In the genomic region with DNA sequence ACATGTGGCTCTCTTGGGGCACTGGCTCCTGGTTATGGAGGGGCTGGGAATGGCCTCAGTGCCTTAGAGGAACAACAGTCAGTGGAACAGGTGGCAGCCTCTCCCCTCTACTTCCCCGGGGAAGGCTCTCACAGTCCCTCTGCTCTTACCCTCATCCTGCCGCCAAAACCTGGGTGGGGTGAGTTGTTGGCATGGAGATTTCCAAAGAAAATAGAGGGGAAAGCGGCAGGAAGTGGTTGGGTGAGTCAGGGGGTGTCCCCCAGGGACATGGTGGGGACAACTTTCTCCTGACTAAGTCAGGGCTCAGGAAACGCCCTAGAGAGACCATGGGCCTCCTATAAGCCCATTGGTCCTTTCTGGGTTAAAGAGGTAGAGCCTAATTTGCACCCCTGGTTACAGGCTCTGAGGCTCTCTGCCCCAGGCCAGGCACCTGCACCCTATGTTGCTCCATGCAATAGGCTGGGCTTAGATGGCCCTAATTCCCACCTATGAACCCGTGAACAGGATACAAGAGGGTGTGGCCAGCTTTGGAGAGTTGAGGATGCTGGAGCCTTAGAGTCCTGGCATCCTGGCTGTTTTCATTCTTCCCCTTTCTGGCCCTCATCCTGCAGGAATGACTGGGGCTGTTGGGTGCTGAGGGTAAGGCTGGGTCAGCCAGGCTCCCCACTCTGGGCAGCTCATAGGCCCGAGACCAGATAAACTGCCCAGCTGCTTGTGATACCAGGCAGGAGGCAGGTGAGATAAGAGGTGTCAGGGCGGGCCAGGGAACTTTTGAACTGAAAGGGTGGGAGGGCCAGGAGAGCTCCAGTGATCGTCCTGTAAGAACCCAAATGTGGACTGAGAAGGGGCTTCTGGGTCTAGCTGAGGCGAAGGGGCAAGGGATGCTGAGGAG, we compare ENCODE assay signal across 13 mouse cellular contexts. TPM values are rescaled to one million over a fixed set of nuclear protein-coding genes. Genes with fewer than 3 reads are reported as not detected.
DNase-seq lines count a peak whose midpoint lies in the region; ATAC-seq lines count a peak whose summit lies in the region.
"Had no signal": no experiment of that assay in that cellular context is flagged by ENCODE, and none has a peak within 500 bp of the region (broad histone marks: within the 10 kb centered on the region; RNA-seq: fewer than 3 reads in every experiment).

No protein-coding gene starts in this region.

- H3K27ac ChIP-seq in heart, embryonic 13.5 days (replicated peaks) = no peak overlapping the region
- H3K27ac ChIP-seq in heart, embryonic 15.5 days = no peak overlapping the region
- peak overlapping the region; percentile 94 for H3K27ac ChIP-seq in liver, embryonic 16.5 days (ENCODE audit: low read length)
- H3K27ac ChIP-seq: midbrain, embryonic 10.5 days had no signal

- no peak for ATAC-seq in heart, embryonic 13.5 days (ENCODE audit: extremely low read depth, insufficient number of reproducible peaks, low FRiP score, low TSS enrichment)
- ATAC-seq in heart, embryonic 15.5 days (replicated peaks; ENCODE audit: insufficient number of reproducible peaks, insufficient read depth, low FRiP score, low read depth) = no peak
- peak; percentile 89 for ATAC-seq in liver, embryonic 16.5 days (ENCODE audit: low read depth)
- ATAC-seq in monocyte, adult 5-6 weeks (replicated peaks; ENCODE audit: insufficient number of reproducible peaks, low FRiP score, low TSS enrichment, poor library complexity, severe bottlenecking) = no peak
- ATAC-seq: hindbrain, embryonic 16.5 days had no signal

- intact Hi-C loops in heart, postnatal 14 days (cut with DNase I) = loop anchor here (5.0 kb wide), 1 partner anchor 92 kb away; no protein-coding TSS in a partner anchor

- H3K36me3 ChIP-seq in heart, embryonic 13.5 days = no peaks in the 10 kb centered on the region
- H3K36me3 ChIP-seq in heart, embryonic 15.5 days = no peaks in the 10 kb centered on the region
- no peaks in the 10 kb centered on the region; the same call in 1 of the 2 replicates for H3K36me3 ChIP-seq in liver, embryonic 16.5 days (ENCODE audit: control insufficient read depth, insufficient read depth)
- H3K36me3 ChIP-seq: midbrain, embryonic 10.5 days had no signal

- peaks cover 26% of the 10 kb centered on the region for H3K27me3 ChIP-seq in heart, embryonic 13.5 days (replicated peaks)
- no peaks in the 10 kb centered on the region for H3K27me3 ChIP-seq in heart, embryonic 15.5 days
- no peaks in the 10 kb centered on the region for H3K27me3 ChIP-seq in liver, embryonic 16.5 days (ENCODE audit: control insufficient read depth, insufficient read depth, low read depth, low read length)

- H3K4me2 ChIP-seq in heart, embryonic 13.5 days = peak overlapping the region; percentile 53
- H3K4me2 ChIP-seq in heart, embryonic 15.5 days = peak overlapping the region; percentile 42
- peak overlapping the region; percentile 71 for H3K4me2 ChIP-seq in liver, embryonic 16.5 days (ENCODE audit: low read depth, low read length)

- no peaks in the 10 kb centered on the region for H3K9me3 ChIP-seq in heart, embryonic 13.5 days
- no peaks in the 10 kb centered on the region for H3K9me3 ChIP-seq in heart, embryonic 15.5 days (replicated peaks)
- H3K9me3 ChIP-seq in liver, embryonic 16.5 days (replicated peaks; ENCODE audit: control insufficient read depth, low read length) = no peaks in the 10 kb centered on the region
- H3K9me3 ChIP-seq: midbrain, embryonic 10.5 days had no signal

- 47% methylated on average over 9 of the region's 9 CpGs for WGBS in heart, embryonic 13.5 days
- WGBS in heart, embryonic 15.5 days = 53% methylated on average over 9 of the region's 9 CpGs
- WGBS in liver, embryonic 16.5 days (ENCODE audit: insufficient replicate concordance) = 30% methylated on average over 9 of the region's 9 CpGs

- no peak overlapping the region for H3K9ac ChIP-seq in heart, embryonic 13.5 days
- no peak overlapping the region for H3K9ac ChIP-seq in heart, embryonic 15.5 days
- H3K9ac ChIP-seq in liver, embryonic 16.5 days (ENCODE audit: low read depth, low read length) = peak overlapping the region; percentile 65

- DNase-seq in heart, postnatal 14 days = no peak
- peak; percentile 70 for DNase-seq in NIH3T3 (ENCODE audit: low read depth)
- DNase-seq in adrenal gland, adult 18-20 months (ENCODE audit: low spot score in 2 of 2) = no peak
- DNase-seq in frontal cortex, postnatal 14 days (ENCODE audit: low spot score in 2 of 2) = no peak
- DNase-seq: cerebellum, postnatal 25 days had no signal

- H3K4me1 ChIP-seq in heart, embryonic 13.5 days = peaks cover 90% of the 10 kb centered on the region
- H3K4me1 ChIP-seq in heart, embryonic 15.5 days (replicated peaks) = peaks cover 70% of the 10 kb centered on the region
- H3K4me1 ChIP-seq in liver, embryonic 16.5 days (ENCODE audit: control insufficient read depth, low read depth, low read length) = peaks cover 78% of the 10 kb centered on the region

- H3K4me3 ChIP-seq in heart, embryonic 13.5 days = peak overlapping the region; percentile 35; the same call in 1 of the 2 replicates
- peak overlapping the region; percentile 26 for H3K4me3 ChIP-seq in heart, embryonic 15.5 days
- H3K4me3 ChIP-seq in liver, embryonic 16.5 days (ENCODE audit: low read depth, low read length) = peak overlapping the region; percentile 56
- H3K4me3 ChIP-seq: midbrain, embryonic 10.5 days had no signal

RNA-seq across cellular contexts. Expression of gene Aqp1, which starts 2.9 kb away (rescaled TPM):
- 26.9 and 27.4 TPM in 2 replicates for polyA plus RNA-seq in heart, embryonic 13.5 days (2015; fragmentation: Nextera tagmentation; extraction: Ambion mirVana)
- total RNA-seq in heart, postnatal 14 days (2021) = 100 to 1,000 TPM; 397 to 446 TPM
- 42.8 and 51.1 TPM in 2 replicates for polyA plus RNA-seq in heart, embryonic 15.5 days (2015; fragmentation: Nextera tagmentation; extraction: Ambion mirVana)
- 75.9 and 78.9 TPM in 2 replicates for polyA plus RNA-seq in liver, embryonic 16.5 days (2015; fragmentation: Nextera tagmentation; extraction: Ambion mirVana)
- 2.6 TPM in 1 of 3 replicates, not detected in the others for total RNA-seq in monocyte, adult 5-6 weeks (2017)
- 100 to 1,000 TPM in 1 of 2 experiments, 10 to 100 TPM in 1; 41.5 to 104 TPM for total RNA-seq in adrenal gland, adult 18-20 months (2021)
- total RNA-seq: CH12.LX had no signal

RNA-seq across cellular contexts. Expression of gene Ghrhr, which starts 36.9 kb away (rescaled TPM):
- not detected in 2 replicates for polyA plus RNA-seq in heart, embryonic 13.5 days (2015; fragmentation: Nextera tagmentation; extraction: Ambion mirVana)
- total RNA-seq in heart, postnatal 14 days (2021) = not detected
- polyA plus RNA-seq in heart, embryonic 15.5 days (2015; fragmentation: Nextera tagmentation; extraction: Ambion mirVana) = not detected in 2 replicates
- not detected in 2 replicates for polyA plus RNA-seq in liver, embryonic 16.5 days (2015; fragmentation: Nextera tagmentation; extraction: Ambion mirVana)
- not detected in 3 replicates for total RNA-seq in monocyte, adult 5-6 weeks (2017)
- total RNA-seq in adrenal gland, adult 18-20 months (2021) = not detected
- total RNA-seq: CH12.LX; layer of hippocampus, postnatal 25 days had no signal
- polyA plus RNA-seq: hindbrain, embryonic 16.5 days; midbrain, embryonic 10.5 days had no signal

Comparison
In these comparisons a context has a peak if more than half of its experiments do, and no peak if none do; other contexts are left out.
1. RNA of gene Aqp1, which starts 2.9 kb away (total RNA-seq): 397 to 446 TPM in heart, postnatal 14 days and 41.5 to 104 TPM in adrenal gland, adult 18-20 months; 2.6 TPM in monocyte, adult 5-6 weeks; every median in the first group is over 10 times any median in the second.
2. Peak in every context shown above with its lines, with median percentiles within 50 percentile points of each other: H3K4me2 ChIP-seq and H3K4me3 ChIP-seq.